Mouse (Mus musculus): Measurements from ENCODE around the gene Fgfr2.

DNA sequence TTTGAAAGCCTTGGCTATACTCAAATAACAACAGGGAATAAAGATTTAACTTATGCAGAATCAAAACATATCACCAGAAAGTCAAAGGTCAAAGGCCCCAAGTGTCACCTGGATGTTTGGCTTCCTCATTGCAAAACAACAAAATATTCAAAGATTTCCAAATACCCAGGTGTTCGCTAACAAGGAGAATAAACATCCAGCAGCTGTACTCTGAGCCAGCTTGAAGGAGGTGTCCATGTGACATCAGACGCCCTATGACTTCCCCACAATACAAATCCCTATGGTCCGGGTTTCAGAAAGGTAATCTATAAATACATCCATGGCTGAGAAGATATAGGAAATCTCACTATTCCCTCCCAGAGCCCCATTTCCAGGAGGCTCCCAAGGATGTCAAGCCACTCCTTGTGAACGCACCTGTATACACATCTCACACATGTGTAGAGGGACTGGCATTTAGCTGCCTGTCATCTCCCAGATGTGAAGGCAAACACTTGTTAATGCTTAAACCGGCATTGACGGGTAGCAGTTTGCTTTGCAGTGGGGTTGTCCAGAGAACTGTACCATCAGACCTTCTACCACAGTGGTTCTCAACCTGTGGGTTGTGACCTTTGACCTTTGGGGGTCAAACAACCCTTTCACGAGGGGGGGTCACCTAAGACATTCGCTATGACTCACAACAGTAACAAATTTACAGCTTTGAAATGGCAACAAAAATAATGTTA is 2900.4 kb downstream of the Fgfr2 start:
- TF ChIP-seq CTCF (IDR thresholded peaks at IDR 0.05; ENCODE audit: control insufficient read depth, insufficient read depth, insufficient read length): no peak
- TF ChIP-seq MAX (IDR thresholded peaks at IDR 0.05): no peak
